Mouse (Mus musculus) bone marrow macrophage, adult 2 months (primary cell): ENCODE measurements around the gene Gm49320. TPM values are rescaled to one million over a fixed set of nuclear protein-coding genes. Genes with fewer than 3 reads are reported as not detected.

Experiments used
- H3K27ac ChIP-seq: 2 replicates; pipeline ENCODE4 v1.5.1; 2012; ENCODE audit warnings: low read depth, low read length; ENCODE audit not compliant: insufficient read depth
- H3K4me1 ChIP-seq: 2 replicates; pipeline ENCODE4 v1.6.1; 2012; ENCODE audit warnings: low read length; ENCODE audit not compliant: control insufficient read depth, insufficient read depth
- H3K4me3 ChIP-seq: 2 replicates; pipeline ENCODE4 v1.5.1; 2012; ENCODE audit warnings: mild to moderate bottlenecking, low read length, moderate library complexity; ENCODE audit not compliant: insufficient read depth
- CTCF ChIP-seq: IDR thresholded peaks from 2 replicates; pipeline ENCODE4 v1.5.1; 2012; ENCODE audit warnings: low read depth, mild to moderate bottlenecking, low read length, moderate library complexity
- POLR2A ChIP-seq: IDR thresholded peaks from 2 replicates; pipeline ENCODE4 v1.6.1; 2012; ENCODE audit warnings: mild to moderate bottlenecking, low read depth, low read length, borderline replicate concordance
- polyA plus RNA-seq: library from polyadenylated mRNA; stranded (reverse); fragments of >200 nt; gene quantifications from 2 replicates; pipeline ENCODE4 v1.2.4, GENCODE M21; 2012; ENCODE audit not compliant: missing spikeins, insufficient read depth, insufficient read length

Gene Gm49320
- not detected in 2 replicates for polyA plus RNA-seq

- H3K4me3 ChIP-seq, result peak within 1 kb of the TSS; percentile 65
- H3K27ac ChIP-seq, result peak within 1 kb of the TSS; percentile 88
- peaks cover 18% of the 10 kb centered on the region for H3K4me1 ChIP-seq
- TF ChIP-seq CTCF (no peak), POLR2A (no peak)
Observed at GRCm38 (mm10) chr8:4238434-4239192, at the start of gene Gm49320, which contains the start of gene Map2k7. Gm49320 (plus strand) TSS chr8:4238865. Map2k7 (plus strand) TSS chr8:4238740.

GRCm38 (mm10) chr8:4189031-4189722 lies 49.5 kb upstream of the Gm49320 start:
- TF ChIP-seq CTCF (no peak), POLR2A (no peak)
- 0 out of 2 replicates have a peak, but pooled peaks cover 2% of the 10 kb centered on the region for H3K4me1 ChIP-seq
- no peak overlapping the region for H3K27ac ChIP-seq
- H3K4me3 ChIP-seq, result no peak overlapping the region

GRCm38 (mm10) chr8:4192305-4192704 lies 46.4 kb upstream of the Gm49320 start:
- no peak for TF ChIP-seq CTCF
- TF ChIP-seq POLR2A, result no peak
- Histone ChIP-seq H3K27ac (no peak overlapping the region), H3K4me3 (no peak overlapping the region), H3K4me1 (0 out of 2 replicates have a peak, but pooled peaks cover 2% of the 10 kb centered on the region)

- H3K4me3 ChIP-seq, result no peak overlapping the region
- no peak for TF ChIP-seq POLR2A
- peak; percentile 77 for TF ChIP-seq CTCF
- H3K4me1 ChIP-seq, result 0 out of 2 replicates have a peak, but pooled peaks cover 2% of the 10 kb centered on the region
- H3K27ac ChIP-seq, result no peak overlapping the region
Observed at GRCm38 (mm10) chr8:4192807-4193587, 45.7 kb upstream of the Gm49320 start.

- TF ChIP-seq CTCF (no peak), POLR2A (no peak)
- H3K27ac ChIP-seq, result no peak overlapping the region
- H3K4me3 ChIP-seq, result no peak overlapping the region
- H3K4me1 ChIP-seq, result 0 out of 2 replicates have a peak, but pooled peaks cover 2% of the 10 kb centered on the region
Observed at GRCm38 (mm10) chr8:4193588-4193894, 45.1 kb upstream of the Gm49320 start.

- Histone ChIP-seq H3K27ac (no peak overlapping the region), H3K4me3 (no peak overlapping the region), H3K4me1 (peaks cover 14% of the 10 kb centered on the region)
- TF ChIP-seq CTCF (no peak), POLR2A (no peak)
Observed at GRCm38 (mm10) chr8:4201321-4201720, 37.3 kb upstream of the Gm49320 start.

- Histone ChIP-seq H3K4me3 (no peak overlapping the region), H3K27ac (no peak overlapping the region), H3K4me1 (peaks cover 14% of the 10 kb centered on the region)
- TF ChIP-seq CTCF (no peak), POLR2A (no peak)
Observed at GRCm38 (mm10) chr8:4205246-4206123, 33.2 kb upstream of the Gm49320 start.

- Histone ChIP-seq H3K27ac (no peak overlapping the region), H3K4me1 (peaks cover 8% of the 10 kb centered on the region), H3K4me3 (no peak overlapping the region)
- TF ChIP-seq CTCF (no peak), POLR2A (no peak)
Observed at GRCm38 (mm10) chr8:4206182-4207015, 32.3 kb upstream of the Gm49320 start.
